Mouse (Mus musculus): ENCODE measurements around the gene Ptpn14.
A peak's percentile ranks its signal among the peaks of the same experiment; 100 is the strongest.

Ptpn14 gene

DNA sequence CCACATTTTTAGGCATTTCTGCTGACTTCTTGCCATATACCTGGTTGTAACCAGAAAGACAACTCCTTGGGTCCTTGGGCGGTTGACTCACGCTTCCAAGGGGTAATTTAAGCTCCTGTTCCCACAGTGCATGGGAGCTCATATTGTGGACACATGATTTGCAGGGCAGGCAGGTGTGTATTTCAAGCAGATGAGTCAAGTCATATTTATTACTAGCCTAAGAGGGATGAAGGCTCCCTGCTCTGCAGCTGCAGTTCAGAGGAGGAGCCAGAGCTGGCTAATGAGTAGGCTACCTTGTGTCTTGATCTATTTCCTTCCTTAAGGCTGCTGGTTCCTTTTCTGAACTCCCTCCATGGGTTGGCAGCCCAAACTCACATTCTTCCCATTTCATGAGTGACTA is 83.7 kb downstream of the Ptpn14 start:
- no peak for DNase-seq (ENCODE audit: low spot score)

DNA sequence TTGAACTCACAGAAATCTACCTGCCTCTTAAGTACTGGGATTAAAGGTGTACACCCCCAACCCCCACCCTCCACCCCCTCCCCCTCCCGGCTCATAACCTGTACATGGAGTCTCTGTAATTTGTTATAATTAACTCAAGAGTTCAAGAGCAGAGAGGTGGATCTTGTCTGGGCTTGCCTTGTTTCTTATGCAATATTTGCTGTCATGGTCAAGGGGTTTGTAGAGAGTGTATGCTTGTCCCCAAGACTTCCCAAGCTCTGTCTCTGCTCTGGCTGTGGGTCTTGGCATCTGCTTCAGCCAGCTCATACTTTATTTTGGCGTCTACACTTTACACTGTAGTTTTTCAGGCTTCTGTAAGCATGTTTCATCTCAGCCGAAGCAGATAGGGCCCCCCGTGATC is 86.3 kb downstream of the Ptpn14 start:
- no peak for DNase-seq (ENCODE audit: low spot score)

DNA sequence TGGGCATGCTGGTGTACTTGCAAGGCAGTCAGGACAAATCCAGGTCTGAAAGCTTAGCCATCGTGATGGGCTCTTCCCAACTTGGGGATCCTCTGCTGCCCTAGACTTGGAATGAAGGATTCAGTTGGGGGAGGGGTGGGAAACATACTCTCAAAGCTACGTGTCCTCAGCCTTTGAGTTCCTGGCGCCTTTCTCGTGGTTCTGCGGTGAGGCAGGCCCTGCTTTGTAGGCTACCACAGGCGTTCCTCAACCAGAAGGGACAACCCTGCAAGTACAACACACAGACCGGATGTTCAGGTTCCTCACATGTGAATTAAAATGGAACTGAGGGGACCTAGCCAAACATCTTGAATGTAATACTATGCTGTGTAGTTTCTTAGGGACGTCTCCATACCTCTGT is 89.0 kb downstream of the Ptpn14 start:
- no peak for DNase-seq (ENCODE audit: low spot score)

GRCm38 (mm10) chr1:189817810-189818209 is 89.7 kb downstream of the Ptpn14 start:
- peak; percentile 43 for DNase-seq (ENCODE audit: low spot score)

- no peak for DNase-seq (ENCODE audit: low spot score)
Observed at GRCm38 (mm10) chr1:189820111-189820510, 92.0 kb downstream of the Ptpn14 start.

GRCm38 (mm10) chr1:189824436-189824835 is 96.4 kb downstream of the Ptpn14 start:
- no peak for DNase-seq (ENCODE audit: low spot score)

DNA sequence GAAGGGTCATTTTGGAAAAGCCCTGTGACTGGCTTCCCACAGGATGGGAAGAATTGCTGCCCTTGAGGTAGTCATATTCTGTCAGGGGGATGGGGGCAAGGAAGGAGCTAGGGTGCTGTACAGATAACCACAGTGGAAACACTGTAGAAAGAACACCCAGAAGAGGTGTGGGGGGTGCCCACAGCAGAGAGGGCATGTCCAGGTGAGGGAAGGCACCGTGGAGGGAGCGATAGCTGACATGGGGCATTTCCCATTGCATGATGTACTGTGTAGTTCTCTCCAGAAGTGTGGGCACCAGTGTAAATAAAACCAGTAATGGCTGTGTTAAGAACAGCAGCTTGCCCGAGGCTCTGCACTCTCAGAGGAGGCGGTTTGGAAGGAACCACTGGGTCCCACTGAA is 102.3 kb downstream of the Ptpn14 start:
- DNase-seq (ENCODE audit: low spot score): no peak

DNA sequence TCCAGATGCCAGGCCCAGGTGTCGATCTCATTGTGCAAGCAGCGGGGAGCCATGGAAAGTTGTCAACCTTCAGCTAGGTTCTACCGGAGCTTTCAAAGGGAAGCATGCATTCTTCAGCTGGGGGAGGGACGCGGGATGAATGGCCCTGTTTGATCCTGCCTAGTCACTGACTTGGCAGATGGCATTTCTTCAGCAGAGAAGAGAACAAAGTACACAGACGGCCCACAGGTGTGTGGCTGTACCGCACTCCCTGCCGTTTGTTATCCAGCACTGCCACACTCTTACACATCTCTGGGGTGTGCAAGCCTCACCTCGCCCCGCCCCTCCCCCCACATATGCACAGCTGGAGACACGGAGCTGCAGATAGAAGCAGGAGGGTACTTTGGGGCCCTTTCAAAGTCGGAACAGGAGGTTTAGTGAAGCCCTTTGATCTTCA is 102.7 kb downstream of the Ptpn14 start:
- DNase-seq (ENCODE audit: low spot score): no peak

GRCm38 (mm10) chr1:189833351-189833750 is 105.3 kb downstream of the Ptpn14 start:
- no peak for DNase-seq (ENCODE audit: low spot score)

- no peak for DNase-seq (ENCODE audit: low spot score)
Observed at GRCm38 (mm10) chr1:189834166-189834565, 106.1 kb downstream of the Ptpn14 start.

DNA sequence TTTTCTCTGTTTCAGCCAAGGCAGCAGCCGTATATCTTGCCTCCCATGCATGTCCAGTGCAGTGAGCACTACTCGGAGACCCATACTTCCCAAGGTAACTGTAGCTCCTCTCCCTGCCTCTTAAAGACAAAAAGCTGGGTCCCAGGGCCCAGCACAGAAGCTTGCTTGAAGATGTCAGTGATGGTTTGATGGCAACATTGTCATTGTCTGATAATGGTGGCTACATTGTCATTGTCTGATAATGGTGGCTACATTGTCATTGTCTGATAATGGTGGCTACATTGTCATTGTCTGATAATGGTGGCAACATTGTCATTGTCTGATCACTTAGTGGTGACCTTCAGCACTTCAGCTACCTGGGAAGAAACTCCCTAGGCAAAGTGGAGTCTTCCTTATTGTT is 118.3 kb downstream of the Ptpn14 start:
- DNase-seq (ENCODE audit: low spot score): no peak

GRCm38 (mm10) chr1:189849550-189849949 is 121.5 kb downstream of the Ptpn14 start:
- no peak for DNase-seq (ENCODE audit: low spot score)

GRCm38 (mm10) chr1:189852051-189852450 is 124.0 kb downstream of the Ptpn14 start:
- no peak for DNase-seq (ENCODE audit: low spot score)

DNA sequence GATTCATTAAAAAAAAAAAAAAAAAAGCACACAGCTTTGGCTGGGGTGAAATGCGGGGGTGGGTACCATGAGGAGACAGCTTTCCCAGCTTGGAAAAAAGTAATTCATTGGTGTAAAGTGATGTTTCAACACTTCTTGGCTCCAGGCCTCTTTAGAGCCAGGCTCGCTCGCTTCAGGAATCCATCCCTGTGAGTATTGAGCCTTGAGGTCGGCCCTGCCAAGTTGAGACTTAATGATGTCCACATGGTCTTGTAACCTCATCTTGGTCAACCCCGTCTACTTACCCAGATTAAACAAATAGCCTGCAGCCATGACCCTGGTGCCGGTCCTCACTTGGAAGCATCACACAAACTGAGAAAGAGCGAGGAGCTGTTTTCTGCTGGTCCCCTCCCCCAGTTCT is 124.4 kb downstream of the Ptpn14 start:
- DNase-seq (ENCODE audit: low spot score): no peak

- no peak for DNase-seq (ENCODE audit: low spot score)
Observed at GRCm38 (mm10) chr1:189854646-189855045, 126.6 kb downstream of the Ptpn14 start.

GRCm38 (mm10) chr1:189855739-189856138 is 127.7 kb downstream of the Ptpn14 start:
- no peak for DNase-seq (ENCODE audit: low spot score)

- DNase-seq (ENCODE audit: low spot score): no peak
Observed at GRCm38 (mm10) chr1:189858377-189858776, 130.3 kb downstream of the Ptpn14 start.

- no peak for DNase-seq (ENCODE audit: low spot score)
Observed at GRCm38 (mm10) chr1:189860112-189860941, 132.3 kb downstream of the Ptpn14 start.

DNA sequence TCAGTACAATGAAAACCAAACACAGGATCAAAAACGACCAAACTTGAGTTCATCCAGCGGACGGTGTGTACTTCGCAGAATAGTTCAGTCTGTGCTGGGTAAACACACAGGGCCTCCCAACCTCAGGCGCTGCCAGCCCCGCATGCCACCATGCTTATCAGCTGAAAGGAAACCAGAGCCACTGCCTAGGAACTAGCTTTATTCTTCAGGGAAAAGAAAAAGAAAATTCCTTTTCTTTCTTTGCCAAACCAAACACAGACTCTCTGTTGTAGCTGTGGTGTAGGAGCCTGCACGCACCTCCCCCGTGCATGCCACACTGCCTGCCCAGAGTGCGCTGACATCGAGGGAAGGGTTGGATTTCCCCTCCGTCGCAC is 132.9 kb downstream of the Ptpn14 start:
- DNase-seq (ENCODE audit: low spot score): no peak

GRCm38 (mm10) chr1:189863727-189864126 is 135.7 kb downstream of the Ptpn14 start:
- no peak for DNase-seq (ENCODE audit: low spot score)

DNA sequence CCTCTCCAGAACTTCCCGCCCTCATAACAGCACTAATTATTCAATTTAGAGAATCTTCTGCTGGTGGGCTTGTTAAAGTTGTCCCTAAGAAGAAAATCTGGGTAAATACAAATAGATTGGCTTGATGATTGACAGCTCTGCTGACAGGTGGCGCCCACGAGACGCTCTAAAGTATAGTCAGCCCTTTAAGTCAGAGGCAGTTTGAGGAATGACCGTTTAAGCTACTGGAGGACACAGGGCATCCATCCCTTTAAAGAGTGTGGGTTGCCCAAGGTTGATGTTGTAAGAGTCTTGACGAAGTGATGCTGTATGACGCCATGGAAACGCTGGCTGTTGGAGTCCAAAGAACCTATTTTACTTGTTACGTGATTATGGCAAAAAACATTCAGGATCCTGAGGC is 136.2 kb downstream of the Ptpn14 start:
- no peak for DNase-seq (ENCODE audit: low spot score)

- DNase-seq (ENCODE audit: low spot score): no peak
Observed at GRCm38 (mm10) chr1:189864846-189865560, 136.9 kb downstream of the Ptpn14 start.

DNA sequence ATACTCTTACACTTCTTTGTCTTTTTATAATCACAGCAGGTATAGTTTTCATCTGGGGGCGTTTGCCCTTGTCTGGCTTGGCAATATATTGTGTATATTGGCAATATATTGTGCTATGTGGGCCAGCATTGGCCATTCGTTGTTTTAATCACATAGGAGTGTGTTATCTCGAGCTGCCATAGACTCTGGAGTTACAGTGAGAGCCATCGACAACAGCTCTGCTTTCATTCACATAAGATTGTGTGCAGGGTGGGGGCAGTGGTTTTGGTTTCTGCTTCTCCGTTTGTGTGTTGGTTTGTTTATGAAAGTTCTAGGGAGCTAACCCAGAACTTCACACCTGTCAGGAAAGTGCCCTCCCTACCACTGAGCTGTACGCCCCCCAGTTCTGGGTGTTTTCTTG is 138.6 kb downstream of the Ptpn14 start:
- no peak for DNase-seq (ENCODE audit: low spot score)

DNA sequence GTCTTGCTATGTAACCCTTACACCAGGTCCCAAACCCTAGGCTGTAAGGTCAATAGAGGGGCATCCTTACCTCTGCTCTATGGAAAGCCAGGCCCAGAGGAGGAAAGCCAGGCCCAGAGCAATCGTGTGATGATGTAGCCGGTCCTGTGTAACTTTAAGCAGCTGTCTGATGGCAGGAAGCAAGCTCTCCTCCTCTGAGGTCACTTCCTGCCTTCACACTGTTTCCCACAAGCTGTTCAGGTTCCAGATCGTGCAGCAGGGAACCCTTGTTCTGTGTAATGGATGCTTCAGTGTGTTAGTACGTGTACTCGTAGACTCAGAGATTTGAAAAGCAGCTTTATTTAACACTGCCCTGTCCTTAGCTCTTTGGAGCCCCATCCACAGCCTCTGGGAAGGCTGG is 139.0 kb downstream of the Ptpn14 start:
- DNase-seq (ENCODE audit: low spot score): no peak
